Mouse (Mus musculus) megakaryocyte, embryonic 14.5 days (primary cell): Measurements from ENCODE around the gene Mllt10.

Source experiments
- FLI1 ChIP-seq: IDR thresholded peaks from 2 replicates; pipeline ENCODE4 v1.6.1; 2012; ENCODE audit warnings: low read length, inconsistent platforms, mixed read lengths
- GATA1 ChIP-seq: IDR thresholded peaks from 3 replicates; pipeline ENCODE4 v1.6.1; 2012; ENCODE audit warnings: mixed read lengths, low read length, inconsistent platforms, borderline replicate concordance

DNA sequence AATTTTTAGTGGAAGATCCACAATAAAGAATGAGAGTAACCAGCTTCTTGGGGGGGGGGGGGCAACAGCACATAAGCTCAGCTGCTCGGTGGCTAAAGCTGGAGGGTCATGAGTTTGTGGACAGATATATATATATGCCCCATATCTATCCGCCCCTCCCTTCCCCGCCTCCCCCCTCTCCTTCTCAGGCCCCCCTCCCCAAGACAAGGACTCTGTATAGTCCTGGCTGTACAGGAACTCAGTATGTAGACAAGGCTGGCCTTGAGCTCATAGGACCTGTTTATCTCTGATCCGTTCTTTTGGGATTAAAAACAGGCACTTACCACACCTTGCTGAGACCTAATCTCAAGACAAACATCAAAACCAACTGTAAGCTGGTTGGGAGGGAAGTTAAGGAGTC, 154.9 kb downstream of the Mllt10 start:
- TF ChIP-seq GATA1 (no peak), FLI1 (no peak)
